Mouse (Mus musculus) CH12.LX (cell line): ENCODE results near the gene Ell2. TPM values are rescaled to one million over a fixed set of nuclear protein-coding genes. Genes with fewer than 3 reads are reported as not detected.
A peak's percentile ranks its signal among the peaks of the same experiment; 100 is the strongest.

Experiments used
- DNase-seq: peaks from one replicate; pipeline ENCODE4 v3.0.0-alpha.2; 2013; ENCODE audit errors: extremely low read depth
- H3K27ac ChIP-seq: 2 replicates; pipeline ENCODE4 v1.5.1; 2012; ENCODE audit warnings: low read depth, mild to moderate bottlenecking, control low read depth, moderate library complexity; ENCODE audit not compliant: insufficient read depth
- H3K27me3 ChIP-seq: replicated peaks from 2 replicates; pipeline ENCODE3; 2012; ENCODE audit warnings: inconsistent platforms
- H3K36me3 ChIP-seq, 2 experiments: replicated peaks in 1 of 2; 2 replicates each; pipeline versions ENCODE3 to v1.6.1; 2012; ENCODE audit warnings: inconsistent platforms in 1 of 2, low read length in 1 of 2, mild to moderate bottlenecking in 1 of 2, mixed read lengths in 1 of 2, moderate library complexity in 1 of 2; ENCODE audit not compliant: control insufficient read depth in 1 of 2, insufficient read depth in 1 of 2
- H3K4me1 ChIP-seq, 2 experiments: 2 replicates each; pipeline ENCODE4 v1.6.1; 2012; ENCODE audit warnings: inconsistent platforms in 1 of 2, moderate library complexity in 1 of 2; ENCODE audit not compliant: insufficient read depth in 2 of 2, control insufficient read depth in 1 of 2
- H3K4me2 ChIP-seq: 2 replicates; pipeline ENCODE4 v1.6.1; 2012; ENCODE audit warnings: low read depth, mild to moderate bottlenecking, control low read depth; ENCODE audit not compliant: poor library complexity, insufficient read depth, severe bottlenecking
- H3K4me3 ChIP-seq, 3 experiments: fragments of 150-350 bp in 1 of 3; sonication (generic) in 1 of 3; replicated peaks in 1 of 3; 2 replicates each; pipeline versions ENCODE3 to v1.5.1; 2011 to 2012; ENCODE audit warnings: low read depth in 2 of 3, low read length in 2 of 3, mild to moderate bottlenecking in 2 of 3, moderate library complexity in 2 of 3, control low read depth in 1 of 3, improper control_type of control experiment in 1 of 3, inconsistent platforms in 1 of 3, mixed read lengths in 1 of 3; ENCODE audit not compliant: poor library complexity in 1 of 3
- H3K79me2 ChIP-seq: replicated peaks from 2 replicates; pipeline ENCODE4 v1.6.1; 2012; ENCODE audit warnings: mild to moderate bottlenecking, moderate library complexity; ENCODE audit not compliant: control insufficient read depth, poor library complexity, insufficient read depth, severe bottlenecking; ENCODE audit errors: extremely low read depth
- H3K9ac ChIP-seq: 2 replicates; pipeline ENCODE4 v1.6.1; 2012; ENCODE audit warnings: low read depth, mild to moderate bottlenecking, control low read depth, moderate library complexity; ENCODE audit not compliant: insufficient read depth
- H3K9me3 ChIP-seq: replicated peaks from 2 replicates; pipeline ENCODE3; 2012; ENCODE audit warnings: low read length, inconsistent platforms, mixed read lengths
- BHLHE40 ChIP-seq: IDR thresholded peaks from 2 replicates; pipeline ENCODE4 v1.6.1; 2011; ENCODE audit warnings: mild to moderate bottlenecking, low read depth, low read length, improper control_type of control experiment
- CHD2 ChIP-seq: IDR thresholded peaks from 2 replicates; pipeline ENCODE4 v1.6.1; 2011; ENCODE audit warnings: low read length, improper control_type of control experiment
- ELF1 ChIP-seq: IDR thresholded peaks from 2 replicates; pipeline ENCODE4 v1.6.1; 2014; ENCODE audit warnings: low read depth, mild to moderate bottlenecking, inconsistent platforms, low read length, improper control_type of control experiment
- EP300 ChIP-seq: IDR thresholded peaks from 2 replicates; pipeline ENCODE4 v1.6.1; 2011; ENCODE audit warnings: low read length, improper control_type of control experiment
- ETS1 ChIP-seq: conservative IDR thresholded peaks from 2 replicates; pipeline ENCODE4 v1.6.1; 2012; ENCODE audit warnings: low read depth, mild to moderate bottlenecking, inconsistent platforms, low read length, improper control_type of control experiment, moderate library complexity
- GABPA ChIP-seq: IDR thresholded peaks from 2 replicates; pipeline ENCODE4 v1.6.1; 2012; ENCODE audit warnings: low read depth, low read length, improper control_type of control experiment, inconsistent platforms; ENCODE audit not compliant: insufficient replicate concordance
- HCFC1 ChIP-seq: IDR thresholded peaks from 2 replicates; pipeline ENCODE4 v1.6.1; 2012; ENCODE audit warnings: low read depth, mild to moderate bottlenecking, inconsistent platforms, low read length, improper control_type of control experiment
- IRF4 ChIP-seq: IDR thresholded peaks from 2 replicates; pipeline ENCODE4 v1.6.1; 2014; ENCODE audit warnings: low read depth, mild to moderate bottlenecking, inconsistent platforms, low read length, improper control_type of control experiment
- JUN ChIP-seq: IDR thresholded peaks from 2 replicates; pipeline ENCODE4 v1.6.1; 2011; ENCODE audit warnings: low read depth, mild to moderate bottlenecking, low read length, improper control_type of control experiment, moderate library complexity; ENCODE audit not compliant: insufficient read depth
- MAX ChIP-seq: IDR thresholded peaks from 2 replicates; pipeline ENCODE4 v1.6.1; 2011; ENCODE audit warnings: low read length, improper control_type of control experiment
- MAZ ChIP-seq: IDR thresholded peaks from 2 replicates; pipeline ENCODE4 v1.6.1; 2012; ENCODE audit warnings: low read depth, mild to moderate bottlenecking, inconsistent platforms, low read length, improper control_type of control experiment, moderate library complexity
- MEF2A ChIP-seq: IDR thresholded peaks from 2 replicates; pipeline ENCODE4 v1.6.1; 2014; ENCODE audit warnings: low read depth, mild to moderate bottlenecking, inconsistent platforms, low read length, improper control_type of control experiment, borderline replicate concordance
- MXI1 ChIP-seq: IDR thresholded peaks from 2 replicates; pipeline ENCODE4 v1.6.1; 2011; ENCODE audit warnings: mild to moderate bottlenecking, low read depth, low read length, improper control_type of control experiment
- MYC ChIP-seq: IDR thresholded peaks from 2 replicates; pipeline ENCODE4 v1.6.1; 2011; ENCODE audit warnings: low read depth, mild to moderate bottlenecking, improper control_type of control experiment, low read length
- NELFE ChIP-seq: IDR thresholded peaks from 2 replicates; pipeline ENCODE4 v1.6.1; 2011; ENCODE audit warnings: low read depth, low read length, improper control_type of control experiment
- NRF1 ChIP-seq: IDR thresholded peaks from 2 replicates; pipeline ENCODE4 v1.6.1; 2014; ENCODE audit warnings: low read depth, mild to moderate bottlenecking, inconsistent platforms, low read length, improper control_type of control experiment, moderate library complexity
- PAX5 ChIP-seq: IDR thresholded peaks from 2 replicates; pipeline ENCODE4 v1.6.1; 2012; ENCODE audit warnings: low read length, inconsistent platforms, mixed read lengths
- POLR2A ChIP-seq: IDR thresholded peaks from 2 replicates; pipeline ENCODE4 v1.6.1; 2011; ENCODE audit warnings: low read depth, mild to moderate bottlenecking, improper control_type of control experiment, low read length
- POLR2AphosphoS2 ChIP-seq: IDR thresholded peaks from 2 replicates; pipeline ENCODE4 v1.6.1; 2011; ENCODE audit warnings: low read depth, low read length, improper control_type of control experiment
- RAD21 ChIP-seq: IDR thresholded peaks from 2 replicates; pipeline ENCODE4 v1.6.1; 2011; ENCODE audit warnings: low read depth, mild to moderate bottlenecking, low read length, improper control_type of control experiment, moderate library complexity
- SIN3A ChIP-seq: IDR thresholded peaks from 2 replicates; pipeline ENCODE4 v1.6.1; 2012; ENCODE audit warnings: low read length, improper control_type of control experiment, inconsistent platforms
- SMC3 ChIP-seq: IDR thresholded peaks from 2 replicates; pipeline ENCODE4 v1.6.1; 2011; ENCODE audit warnings: low read depth, low read length, improper control_type of control experiment
- TBP ChIP-seq: conservative IDR thresholded peaks from 2 replicates; pipeline ENCODE4 v1.6.1; 2011; ENCODE audit warnings: low read depth, low read length, improper control_type of control experiment
- TCF12 ChIP-seq: IDR thresholded peaks from 2 replicates; pipeline ENCODE4 v1.6.1; 2014; ENCODE audit warnings: low read depth, mild to moderate bottlenecking, inconsistent platforms, low read length, improper control_type of control experiment
- ZKSCAN1 ChIP-seq: IDR thresholded peaks from 2 replicates; pipeline ENCODE4 v1.6.1; 2012; ENCODE audit warnings: low read depth, inconsistent platforms, low read length, improper control_type of control experiment, borderline replicate concordance
- ZMIZ1 ChIP-seq: IDR thresholded peaks from 2 replicates; pipeline ENCODE4 v1.6.1; 2012; ENCODE audit warnings: low read depth, mild to moderate bottlenecking, inconsistent platforms, low read length, improper control_type of control experiment
- dilution Hi-C: fragments of 300-500 bp; cut with MboI; formaldehyde crosslinking; loops from 2 replicates; pipeline ENCODE4 v1.14.3; 2020; ENCODE audit warnings: low sequenced_read_pairs; ENCODE audit not compliant: extremely low pct_unique_long_range_greater_than_20kb, extremely low pct_ligation_motif_present
- in situ Hi-C: fragments of 300-500 bp; cut with MboI; formaldehyde crosslinking; loops from 3 replicates; pipeline ENCODE4 v1.14.3; 2019; ENCODE audit warnings: low sequenced_read_pairs, low pct_ligation_motif_present, low pct_unique_long_range_greater_than_20kb, mixed read lengths
- polyA plus RNA-seq: library from polyadenylated mRNA; unstranded; fragments of >175 nt; gene quantifications from 2 replicates; pipeline ENCODE4 v1.2.1, GENCODE M21; 2012; ENCODE audit warnings: low read depth; ENCODE audit not compliant: insufficient read length
- total RNA-seq, 2 experiments: library from RNA; depleted of rRNA; stranded (reverse); fragments of 300-350 nt in 1 of 2; fragments of >200 nt in 1 of 2; gene quantifications; 2 replicates each; pipeline ENCODE4 v1.2.3; 2012 to 2014

Gene Ell2
- total and polyA plus RNA-seq, 3 experiments: 44.4 to 123 (median 50.9) TPM

- dilution Hi-C loops: no loop called here
- peak; percentile 26; the same call in 1 of the 2 replicates for TF ChIP-seq ELF1
- no peak for TF ChIP-seq MYC
- peak; percentile 94 for TF ChIP-seq ZMIZ1
- TF ChIP-seq MXI1: peak; percentile 14; the same call in 1 of the 2 replicates
- peak; percentile 41; the same call in 1 of the 2 replicates for TF ChIP-seq IRF4
- TF ChIP-seq CHD2: peak; percentile 12; the same call in 1 of the 2 replicates
- TF ChIP-seq JUN: no peak; the same call in 1 of the 2 replicates
- peak; percentile 96 for TF ChIP-seq TCF12
- peak; percentile 77; the same call in 1 of the 2 replicates for TF ChIP-seq SIN3A
- TF ChIP-seq BHLHE40: 0 out of 2 replicates have a peak, but pooled peaks have one; percentile 4
- TF ChIP-seq MEF2A: 0 out of 2 replicates have a peak, but pooled peaks have one; percentile 11
- TF ChIP-seq TBP: peak; percentile 88
- TF ChIP-seq SMC3: no peak
- TF ChIP-seq POLR2A: peak; percentile 98
- TF ChIP-seq MAX: no peak
- peak; percentile 98 for TF ChIP-seq GABPA
- no peak for TF ChIP-seq PAX5
- TF ChIP-seq EP300: no peak
- TF ChIP-seq NELFE: peak; percentile 96
- TF ChIP-seq HCFC1: peak; percentile 19; the same call in 1 of the 2 replicates
- TF ChIP-seq POLR2AphosphoS2: peak; percentile 87; the same call in 1 of the 2 replicates
- no peak for TF ChIP-seq ZKSCAN1
- TF ChIP-seq ETS1: peak; percentile 31; the same call in 1 of the 2 replicates
- TF ChIP-seq MAZ: peak; percentile 55; the same call in 1 of the 2 replicates
- no peak; the same call in 1 of the 2 replicates for TF ChIP-seq RAD21
- TF ChIP-seq NRF1: peak; percentile 51; the same call in 1 of the 2 replicates
- DNase-seq: peak; percentile 99
- H3K4me3 ChIP-seq: peak overlapping the region; percentile 83 to 91 (median 89)
- H3K9ac ChIP-seq: peak overlapping the region; percentile 71
- no peaks in the 10 kb centered on the region for H3K9me3 ChIP-seq
- H3K4me1 ChIP-seq: peaks cover 0 to 8% of the 10 kb centered on the region in 2 experiments; a peak in 3 of 4 replicates
- peak overlapping the region; percentile 73 for H3K4me2 ChIP-seq
- no peaks in the 10 kb centered on the region for H3K36me3 ChIP-seq
- no peaks in the 10 kb centered on the region for H3K27me3 ChIP-seq
- in situ Hi-C loops: loop anchor here (5.0 to 25.0 kb wide), 2 partner anchors 85 to 470 kb away; no protein-coding TSS in a partner anchor
- H3K79me2 ChIP-seq: peaks cover 40% of the 10 kb centered on the region
- peak overlapping the region; percentile 77 for H3K27ac ChIP-seq
These were observed 592 bp downstream of the Ell2 start for GRCm38 (mm10) chr13:75706882-75707816.
